Mouse (Mus musculus) liver, postnatal 0 days (tissue): ENCODE data around the gene Six1.

Experiments
- CTCF ChIP-seq: sonication (generic); IDR thresholded peaks from 2 replicates; pipeline ENCODE4 v1.5.1; 2016; ENCODE audit warnings: antibody characterized with exemption, low read depth
- EP300 ChIP-seq: IDR thresholded peaks from 2 replicates; pipeline ENCODE4 v1.6.1; 2016; ENCODE audit warnings: antibody characterized with exemption, low read depth, mild to moderate bottlenecking

DNA sequence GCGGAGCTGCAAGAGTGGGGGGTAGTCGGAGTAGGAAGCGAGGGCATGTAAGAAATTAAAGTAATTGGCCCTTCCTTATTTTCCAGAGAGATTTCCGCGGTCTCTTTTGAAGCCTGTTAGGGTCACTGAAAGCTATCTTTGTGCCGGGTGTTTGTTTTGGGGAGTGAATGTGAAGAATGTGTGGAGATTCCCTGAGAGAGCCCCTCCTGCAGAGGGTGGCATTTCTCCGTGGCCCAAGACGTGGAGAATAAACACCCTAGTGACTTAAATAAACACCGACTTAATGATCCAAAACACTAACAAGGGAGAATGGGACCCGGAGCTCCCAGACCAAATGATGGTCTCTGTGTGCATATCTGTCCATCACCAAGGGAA lies 12.4 kb downstream of the Six1 start:
- no peak for TF ChIP-seq CTCF
- no peak for TF ChIP-seq EP300
